Mouse (Mus musculus): ENCODE data around the gene Acvr1b.

GRCm38 (mm10) chr15:101160128-101160527 is 13.7 kb upstream of the Acvr1b start:
- TF ChIP-seq CTCF (IDR thresholded peaks at IDR 0.05; ENCODE audit: control insufficient read depth, insufficient read depth, low read length) (no peak), POLR2A (IDR thresholded peaks at IDR 0.05; ENCODE audit: borderline replicate concordance, control insufficient read depth, low read depth, low read length) (no peak)

Measured in bone marrow, adult 2 months (tissue).